Mouse (Mus musculus) right cerebral cortex, postnatal 14 days (tissue): ENCODE data around the gene Pgf.
A peak's percentile ranks its signal among the peaks of the same experiment; 100 is the strongest.
"Not testable (repeated sequence)": the region's sequence is repeated elsewhere in the genome, so short reads cannot be mapped to it uniquely, and the experiment has no call there.

Source experiments
- DNase-seq: peaks from one replicate; pipeline ENCODE4 v3.0.0; 2022

Pgf gene

GRCm38 (mm10) chr12:85156324-85156723 is 21.3 kb downstream of the Pgf start:
- no peak for DNase-seq

- DNase-seq, result no peak
Observed at GRCm38 (mm10) chr12:85153011-85153410, 24.6 kb downstream of the Pgf start.

- peak; percentile 73 for DNase-seq
Observed at GRCm38 (mm10) chr12:85151002-85151774, 26.4 kb downstream of the Pgf start, which contains the start of gene Rps6kl1. Gene Rps6kl1 (minus strand): TSS chr12:85151264.

GRCm38 (mm10) chr12:85150321-85151001 is 27.1 kb downstream of the Pgf start:
- no peak for DNase-seq

GRCm38 (mm10) chr12:85146881-85147280 is 30.7 kb downstream of the Pgf start:
- DNase-seq, result no peak

- DNase-seq, result no peak
Observed at GRCm38 (mm10) chr12:85146355-85146754, 31.2 kb downstream of the Pgf start.

GRCm38 (mm10) chr12:85145630-85146029 is 32.0 kb downstream of the Pgf start:
- no peak for DNase-seq

GRCm38 (mm10) chr12:85144821-85145220 is 32.8 kb downstream of the Pgf start:
- DNase-seq, result no peak

GRCm38 (mm10) chr12:85144276-85144675 is 33.3 kb downstream of the Pgf start:
- DNase-seq, result not testable (repeated sequence)

- peak; percentile 84 for DNase-seq
Observed at GRCm38 (mm10) chr12:85142803-85143202, 34.8 kb downstream of the Pgf start.

GRCm38 (mm10) chr12:85141096-85141495 is 36.5 kb downstream of the Pgf start:
- DNase-seq, result no peak

- DNase-seq, result no peak
Observed at GRCm38 (mm10) chr12:85140036-85140701, 37.4 kb downstream of the Pgf start.

- no peak for DNase-seq
Observed at GRCm38 (mm10) chr12:85136627-85137026, 41.0 kb downstream of the Pgf start.

- DNase-seq, result no peak
Observed at GRCm38 (mm10) chr12:85135513-85136470, 41.8 kb downstream of the Pgf start.

- no peak for DNase-seq
Observed at GRCm38 (mm10) chr12:85134043-85134794, 43.4 kb downstream of the Pgf start.

GRCm38 (mm10) chr12:85131361-85131760 is 46.2 kb downstream of the Pgf start:
- no peak for DNase-seq

GRCm38 (mm10) chr12:85129426-85129978 is 48.1 kb downstream of the Pgf start:
- no peak for DNase-seq

- DNase-seq, result no peak
Observed at GRCm38 (mm10) chr12:85126986-85127603, 50.5 kb downstream of the Pgf start.

- no peak for DNase-seq
Observed at GRCm38 (mm10) chr12:85124751-85125150, 52.8 kb downstream of the Pgf start.

- DNase-seq, result no peak
Observed at GRCm38 (mm10) chr12:85123645-85124044, 53.9 kb downstream of the Pgf start.

GRCm38 (mm10) chr12:85123108-85123530 is 54.5 kb downstream of the Pgf start:
- no peak for DNase-seq
